Mouse (Mus musculus): Measurements from ENCODE around the gene Stox2.

The Stox2 gene

DNA sequence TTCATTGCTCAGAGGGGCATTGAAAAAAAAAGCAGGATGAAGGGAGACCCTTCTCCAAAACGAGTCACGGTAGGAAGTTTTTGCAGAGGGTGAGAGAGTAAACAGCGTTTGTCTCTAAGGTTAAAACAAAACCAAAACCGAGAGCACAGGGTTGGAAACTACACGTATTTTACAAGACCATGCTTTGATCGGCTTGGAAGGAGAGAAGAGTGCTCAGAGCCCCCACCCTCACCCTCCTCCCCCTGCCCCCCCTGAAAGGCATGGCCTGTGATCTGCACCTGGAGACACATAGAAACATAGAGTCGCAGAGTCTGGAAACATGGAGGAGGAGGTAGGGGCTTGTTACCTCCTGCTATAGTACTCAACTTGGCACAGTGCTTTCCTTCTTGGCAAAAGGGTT is 272.3 kb downstream of the Stox2 start:
- no peak for DNase-seq

DNA sequence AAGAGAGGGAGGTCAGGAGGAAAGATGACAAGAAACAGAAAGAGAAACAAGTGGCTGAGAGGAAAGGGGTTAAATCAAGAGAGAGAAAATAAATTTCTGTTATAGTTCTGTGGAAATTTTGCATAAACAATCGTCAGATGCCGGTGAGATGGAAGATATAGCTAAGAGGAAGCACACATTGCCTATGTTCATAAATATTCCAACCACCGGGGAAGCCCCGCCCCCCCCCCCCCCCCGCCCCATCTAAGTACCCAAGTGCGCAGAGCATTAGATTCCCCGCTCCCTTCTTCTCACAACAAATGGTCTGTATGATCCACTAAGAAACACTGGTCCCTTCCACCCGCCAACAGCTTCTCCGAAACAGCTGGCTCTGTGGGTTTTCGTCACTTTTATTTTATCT is 273.3 kb downstream of the Stox2 start:
- no peak for DNase-seq

GRCm38 (mm10) chr8:47160688-47161087 is 285.5 kb downstream of the Stox2 start:
- no peak for DNase-seq

GRCm38 (mm10) chr8:47154521-47154920 is 291.6 kb downstream of the Stox2 start:
- no peak for DNase-seq

DNA sequence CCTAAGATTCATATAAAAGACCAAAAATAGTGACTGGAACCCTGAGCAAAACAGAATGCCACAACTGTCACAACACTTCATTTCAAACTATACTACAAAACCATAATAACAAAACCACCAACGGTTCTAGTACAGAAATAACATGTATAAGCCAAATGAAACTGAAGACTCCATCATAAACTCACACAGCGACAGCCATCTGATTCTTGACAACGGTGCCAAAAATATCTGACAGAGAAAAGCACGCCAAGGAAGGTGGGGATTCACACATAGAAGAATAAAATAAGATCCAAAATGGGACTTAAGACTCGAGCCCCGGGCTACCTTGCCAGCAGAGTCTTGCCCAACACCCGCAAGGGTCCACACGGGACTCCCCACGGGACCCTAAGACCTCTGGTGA is 300.9 kb downstream of the Stox2 start:
- no peak for DNase-seq

DNA sequence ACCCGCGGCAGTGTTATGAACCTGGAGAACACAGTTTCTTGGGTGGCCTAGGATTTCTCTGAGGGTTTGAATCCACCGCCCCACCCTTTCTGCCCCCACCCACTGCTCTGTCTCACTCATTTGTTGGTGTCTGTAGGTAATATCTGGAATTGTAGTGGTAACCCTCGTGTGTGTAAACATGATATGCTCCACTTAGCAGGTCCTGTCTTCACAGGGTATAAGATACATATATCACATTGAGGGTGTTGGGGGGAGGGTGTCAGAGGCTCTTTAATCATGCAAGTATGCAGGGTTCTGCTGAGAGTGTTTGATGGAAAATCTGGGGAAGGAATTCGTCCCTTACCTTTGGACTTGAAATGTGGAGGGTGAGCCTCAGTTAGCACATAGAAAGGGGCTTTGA is 310.1 kb downstream of the Stox2 start:
- DNase-seq: no peak

DNA sequence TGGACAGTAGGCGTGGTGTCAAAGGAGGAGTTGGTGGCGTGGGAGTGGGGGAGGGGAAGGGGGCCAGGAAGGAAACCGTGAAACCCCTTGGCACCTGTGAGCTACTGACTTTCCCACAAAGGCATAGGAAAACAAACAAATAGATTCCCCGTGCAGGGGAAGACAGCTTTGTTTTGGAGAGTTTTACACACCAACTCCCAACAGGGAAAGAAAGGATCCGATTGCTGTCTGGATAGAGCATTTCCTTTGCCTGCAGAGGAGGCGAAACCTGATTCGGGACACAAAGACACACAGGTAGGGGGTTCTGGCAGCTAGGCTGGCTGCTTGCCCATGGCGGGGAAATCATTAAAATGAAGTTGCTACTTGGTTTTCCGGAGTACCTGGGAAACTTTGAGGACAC is 310.6 kb downstream of the Stox2 start:
- peak; percentile 4 for DNase-seq

DNA sequence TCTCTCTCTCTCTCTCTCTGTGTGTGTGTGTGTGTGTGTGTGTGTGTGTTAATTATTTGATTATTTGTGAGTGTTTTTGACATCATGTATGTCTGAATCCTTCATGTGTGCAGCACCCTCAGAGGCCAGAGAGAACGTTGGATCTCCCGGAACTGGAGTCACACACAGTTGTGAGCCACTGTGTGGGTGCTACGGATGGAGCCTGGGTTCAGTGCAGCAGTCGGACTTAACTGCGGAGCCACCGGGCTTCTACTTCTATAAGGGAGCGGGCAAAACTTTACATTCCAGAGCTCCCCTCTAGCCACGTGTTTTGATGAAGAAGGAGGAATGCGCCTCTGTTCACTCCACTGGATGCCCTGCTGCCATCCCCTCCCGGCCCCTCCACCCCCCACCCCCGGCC is 311.4 kb downstream of the Stox2 start:
- no peak for DNase-seq

DNA sequence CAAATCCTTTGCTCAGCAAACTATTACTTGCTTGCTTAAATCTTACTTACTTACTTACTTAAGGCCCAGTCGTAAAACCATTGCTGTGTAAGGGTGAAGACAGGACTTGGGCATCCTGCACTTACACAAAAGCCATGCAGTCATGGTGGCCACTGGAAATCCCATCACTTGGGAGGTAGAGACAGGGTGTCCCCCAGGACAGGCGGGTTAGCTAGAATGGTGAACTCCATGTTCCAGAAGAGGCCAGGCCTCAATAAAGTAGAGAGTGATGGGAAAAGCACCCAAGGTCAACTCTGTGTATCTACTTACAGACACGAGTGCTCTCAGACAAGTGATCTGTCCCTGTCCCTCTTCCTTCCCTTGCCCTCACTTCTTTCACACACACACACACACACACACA is 312.8 kb downstream of the Stox2 start:
- no peak for DNase-seq
